Mouse (Mus musculus) heart, embryonic 12.5 days (tissue): ENCODE data around the gene Arhgap35. TPM values are rescaled to one million over a fixed set of nuclear protein-coding genes. Genes with fewer than 3 reads are reported as not detected.

Experiments
- ATAC-seq: fragments of 200-750 bp; cut with Nextera tagmentation; 2 replicates; pipeline ENCODE4 v1.8.0; 2017; ENCODE audit warnings: moderate TSS enrichment, moderate library complexity; ENCODE audit not compliant: insufficient number of reproducible peaks, low FRiP score
- H3K27ac ChIP-seq: fragments of 300-500 bp; sonication (generic); 2 replicates; pipeline ENCODE4 v1.5.1; 2016; ENCODE audit warnings: mild to moderate bottlenecking, moderate library complexity; ENCODE audit not compliant: poor library complexity, severe bottlenecking
- H3K27me3 ChIP-seq: fragments of 300-500 bp; sonication (generic); replicated peaks from 2 replicates; pipeline ENCODE4 v1.6.1; 2016; ENCODE audit warnings: mild to moderate bottlenecking, moderate library complexity
- H3K36me3 ChIP-seq: fragments of 300-500 bp; sonication (generic); 2 replicates; pipeline ENCODE4 v1.6.1; 2016; ENCODE audit warnings: mild to moderate bottlenecking, moderate library complexity
- H3K4me1 ChIP-seq: fragments of 300-500 bp; sonication (generic); replicated peaks from 2 replicates; pipeline ENCODE4 v1.6.1; 2016; ENCODE audit warnings: mild to moderate bottlenecking
- H3K4me2 ChIP-seq: fragments of 300-500 bp; sonication (generic); 2 replicates; pipeline ENCODE4 v1.6.1; 2016; ENCODE audit warnings: mild to moderate bottlenecking, moderate library complexity
- H3K4me3 ChIP-seq: fragments of 300-500 bp; sonication (generic); 2 replicates; pipeline ENCODE4 v1.5.1; 2016; ENCODE audit warnings: mild to moderate bottlenecking
- H3K9ac ChIP-seq: fragments of 300-500 bp; sonication (generic); 2 replicates; pipeline ENCODE4 v1.6.1; 2016; ENCODE audit warnings: mild to moderate bottlenecking, moderate library complexity
- H3K9me3 ChIP-seq: fragments of 300-500 bp; sonication (generic); replicated peaks from 2 replicates; pipeline ENCODE4 v1.6.1; 2016; ENCODE audit warnings: mild to moderate bottlenecking, moderate library complexity
- WGBS: fragments of 180-500 bp; shearing (Covaris S2); methylation state at CpG from one replicate; pipeline ENCODE4 v1.1.7; 2016; 5-methylcytosine and 5-hydroxymethylcytosine counted together
- polyA plus RNA-seq: library from polyadenylated mRNA; unstranded; fragments of >200 nt; fragmentation: Nextera tagmentation; extraction: Ambion mirVana; gene quantifications from 2 replicates; pipeline ENCODE4 v1.2.1, GENCODE M21; 2016

Arhgap35 gene
- polyA plus RNA-seq, 1 experiment from 2014 or later, result 20.3 TPM

DNA sequence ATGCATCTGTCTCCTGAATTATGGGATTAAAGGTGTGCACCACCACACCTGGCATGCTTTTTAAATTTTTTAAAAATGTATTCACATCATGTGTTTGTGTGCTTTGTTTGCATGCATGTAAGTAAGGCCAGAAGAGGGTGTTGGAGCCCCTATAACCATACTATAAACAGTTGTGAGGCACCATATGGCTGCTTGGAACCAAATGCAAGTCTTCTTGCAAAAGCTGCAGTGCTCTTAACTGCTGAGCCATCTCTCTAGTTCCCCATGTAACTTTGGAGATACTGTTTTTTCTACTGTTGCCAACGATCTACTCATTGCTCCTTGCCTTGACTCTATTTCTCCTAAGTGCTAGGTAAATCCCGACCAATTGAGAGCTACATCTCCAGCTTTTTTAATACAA is 95.5 kb downstream of the Arhgap35 start:
- H3K9ac ChIP-seq, result no peak overlapping the region
- no peaks in the 10 kb centered on the region for H3K9me3 ChIP-seq
- H3K36me3 ChIP-seq, result peaks cover 14% of the 10 kb centered on the region; the same call in 1 of the 2 replicates
- H3K4me2 ChIP-seq, result no peak overlapping the region
- peaks cover 30% of the 10 kb centered on the region for H3K4me1 ChIP-seq
- no peak overlapping the region for H3K27ac ChIP-seq
- H3K27me3 ChIP-seq, result no peaks in the 10 kb centered on the region
- ATAC-seq, result no peak
- 89% methylated on average over 2 of the region's 2 CpGs for WGBS
- H3K4me3 ChIP-seq, result no peak overlapping the region

DNA sequence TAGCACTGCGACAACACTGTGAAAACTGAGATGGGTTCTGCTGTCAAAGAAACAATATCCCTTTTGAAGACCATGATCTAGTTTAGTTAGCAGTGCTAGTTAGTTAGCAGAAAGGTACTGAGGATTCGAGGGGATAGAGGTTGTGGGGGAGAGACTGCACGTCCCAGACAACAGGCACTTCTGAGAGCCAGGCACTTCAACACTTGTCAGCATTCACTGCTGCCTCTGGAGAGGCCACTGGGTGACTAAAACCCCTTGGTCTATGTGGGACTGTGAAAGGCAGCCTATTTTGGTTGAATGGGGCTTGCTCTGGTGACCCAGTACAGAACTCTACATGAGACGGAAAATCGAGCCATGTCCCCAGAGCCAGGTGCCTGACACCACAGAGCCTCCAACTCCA is 97.6 kb downstream of the Arhgap35 start:
- no peaks in the 10 kb centered on the region for H3K27me3 ChIP-seq
- ATAC-seq, result 0 out of 2 replicates have a peak, but pooled peaks have one; percentile 6
- no peaks in the 10 kb centered on the region for H3K9me3 ChIP-seq
- WGBS, result 65% methylated on average over 5 of the region's 5 CpGs
- H3K36me3 ChIP-seq, result peaks cover 18% of the 10 kb centered on the region
- H3K4me3 ChIP-seq, result no peak overlapping the region
- H3K9ac ChIP-seq, result peak overlapping the region; percentile 28; the same call in 1 of the 2 replicates
- 0 out of 2 replicates have a peak overlapping the region, but pooled peaks have one; percentile 18 for H3K4me2 ChIP-seq
- peak overlapping the region; percentile 81 for H3K27ac ChIP-seq
- H3K4me1 ChIP-seq, result peaks cover 36% of the 10 kb centered on the region

DNA sequence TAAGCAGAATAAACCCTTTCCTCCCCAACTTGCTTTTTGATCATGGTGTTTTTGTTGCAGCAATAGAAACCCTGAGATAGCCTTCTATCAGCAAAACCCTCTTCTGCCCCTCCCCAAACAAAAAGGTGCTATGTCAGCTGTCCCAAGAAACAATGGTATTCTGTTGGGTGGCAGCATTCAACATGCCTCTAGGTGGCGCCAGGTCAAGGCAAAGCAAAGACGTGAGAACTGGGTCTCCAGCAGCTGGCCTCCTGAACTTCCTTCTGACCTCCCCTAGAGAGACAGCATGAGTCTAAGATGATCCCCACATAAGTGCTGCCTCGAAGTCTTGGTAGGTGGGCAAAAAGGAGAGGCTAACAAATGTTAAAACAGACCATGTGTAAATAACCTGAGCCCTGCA is 107.5 kb downstream of the Arhgap35 start:
- ATAC-seq, result no peak
- no peak overlapping the region for H3K27ac ChIP-seq
- H3K9me3 ChIP-seq, result no peaks in the 10 kb centered on the region
- 10% methylated on average over 3 of the region's 3 CpGs for WGBS
- H3K36me3 ChIP-seq, result peaks cover 74% of the 10 kb centered on the region
- no peaks in the 10 kb centered on the region for H3K27me3 ChIP-seq
- 0 out of 2 replicates have a peak, but pooled peaks cover 4% of the 10 kb centered on the region for H3K4me1 ChIP-seq
- H3K4me3 ChIP-seq, result no peak overlapping the region
- H3K4me2 ChIP-seq, result no peak overlapping the region
- no peak overlapping the region for H3K9ac ChIP-seq

DNA sequence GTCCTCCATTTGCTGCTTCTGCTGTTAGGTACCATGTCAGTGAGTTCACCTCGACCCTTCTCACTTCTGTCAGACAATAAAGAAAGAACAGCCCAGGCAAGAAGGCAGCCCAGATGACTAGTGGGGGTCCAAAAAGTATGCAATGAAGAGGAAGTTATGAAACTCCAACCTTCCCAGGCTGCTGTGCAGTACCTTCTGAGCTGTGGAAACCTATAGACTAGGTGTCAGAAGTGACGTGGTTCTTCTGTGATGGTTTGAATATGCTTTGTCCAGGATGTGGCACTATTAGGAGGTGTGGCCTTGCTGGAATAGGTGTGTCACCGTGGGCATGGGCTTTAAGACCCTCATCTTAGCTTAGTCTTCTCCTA is 109.6 kb downstream of the Arhgap35 start:
- H3K36me3 ChIP-seq, result peaks cover 71% of the 10 kb centered on the region
- H3K9me3 ChIP-seq, result no peaks in the 10 kb centered on the region
- no peak overlapping the region for H3K4me2 ChIP-seq
- ATAC-seq, result no peak
- no peak overlapping the region for H3K9ac ChIP-seq
- H3K4me1 ChIP-seq, result 0 out of 2 replicates have a peak, but pooled peaks cover 4% of the 10 kb centered on the region
- H3K27me3 ChIP-seq, result no peaks in the 10 kb centered on the region
- WGBS, result 85% methylated on average over 3 of the region's 3 CpGs
- no peak overlapping the region for H3K4me3 ChIP-seq
- H3K27ac ChIP-seq, result no peak overlapping the region

DNA sequence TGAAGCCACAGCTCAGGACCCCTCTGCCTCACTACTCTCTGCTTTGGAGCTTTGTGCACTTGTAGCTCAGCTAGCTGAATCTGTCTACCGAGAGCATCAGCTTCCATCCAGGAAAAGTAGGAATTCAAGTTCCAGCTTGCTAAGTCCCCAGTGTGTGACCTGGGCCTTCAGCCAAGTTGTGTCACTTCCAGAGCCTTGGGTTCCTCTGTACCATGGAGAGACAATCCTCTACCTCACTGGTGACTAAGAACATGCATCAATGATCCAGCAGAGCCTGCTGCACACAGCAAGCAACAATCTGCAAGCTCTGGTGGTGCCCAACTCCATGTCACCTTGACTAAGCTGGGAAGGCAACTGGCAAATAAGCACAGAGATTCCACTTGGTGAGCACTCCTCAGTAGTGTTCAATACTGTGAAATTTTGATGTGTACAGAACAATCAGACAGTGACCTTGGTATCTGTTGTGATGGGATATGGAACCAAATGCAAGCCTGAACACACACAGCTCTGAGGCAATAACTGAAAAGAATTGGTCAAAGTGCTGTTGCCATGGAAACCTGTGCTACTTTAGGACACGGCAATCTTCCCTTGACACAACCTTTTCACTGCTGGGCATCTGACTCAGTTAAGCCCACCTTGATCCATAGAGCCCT is 110.1 kb downstream of the Arhgap35 start:
- peaks cover 66% of the 10 kb centered on the region for H3K36me3 ChIP-seq
- 76% methylated on average over 2 of the region's 2 CpGs for WGBS
- H3K4me1 ChIP-seq, result 0 out of 2 replicates have a peak, but pooled peaks cover 4% of the 10 kb centered on the region
- no peak overlapping the region for H3K4me3 ChIP-seq
- H3K9ac ChIP-seq, result no peak overlapping the region
- H3K4me2 ChIP-seq, result no peak overlapping the region
- no peak for ATAC-seq
- H3K9me3 ChIP-seq, result no peaks in the 10 kb centered on the region
- no peaks in the 10 kb centered on the region for H3K27me3 ChIP-seq
- no peak overlapping the region for H3K27ac ChIP-seq

DNA sequence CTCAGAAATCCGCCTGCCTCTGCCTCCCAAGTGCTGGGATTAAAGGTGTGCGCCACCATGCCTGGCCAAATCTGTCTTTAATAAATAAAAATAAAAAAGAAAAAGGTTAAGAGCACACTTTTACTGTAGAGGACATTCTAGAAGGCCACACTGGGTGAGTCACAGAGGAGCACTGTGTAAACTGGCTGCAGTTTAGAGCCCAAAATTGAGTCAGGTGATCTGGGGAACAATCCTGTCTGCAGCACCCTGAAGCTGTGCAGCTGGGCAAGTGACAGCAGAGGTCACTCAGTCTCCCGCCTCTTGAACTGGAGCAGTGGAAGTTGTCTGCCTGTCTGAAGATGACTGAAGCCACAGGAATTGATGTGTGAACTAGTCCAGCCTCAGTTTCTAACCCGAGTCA is 113.2 kb downstream of the Arhgap35 start:
- H3K4me2 ChIP-seq, result no peak overlapping the region
- H3K27me3 ChIP-seq, result no peaks in the 10 kb centered on the region
- H3K9me3 ChIP-seq, result no peaks in the 10 kb centered on the region
- no peak for ATAC-seq
- peaks cover 79% of the 10 kb centered on the region for H3K36me3 ChIP-seq
- H3K27ac ChIP-seq, result no peak overlapping the region
- 70% methylated on average over 4 of the region's 4 CpGs for WGBS
- no peak overlapping the region for H3K9ac ChIP-seq
- no peaks in the 10 kb centered on the region for H3K4me1 ChIP-seq
- no peak overlapping the region for H3K4me3 ChIP-seq

DNA sequence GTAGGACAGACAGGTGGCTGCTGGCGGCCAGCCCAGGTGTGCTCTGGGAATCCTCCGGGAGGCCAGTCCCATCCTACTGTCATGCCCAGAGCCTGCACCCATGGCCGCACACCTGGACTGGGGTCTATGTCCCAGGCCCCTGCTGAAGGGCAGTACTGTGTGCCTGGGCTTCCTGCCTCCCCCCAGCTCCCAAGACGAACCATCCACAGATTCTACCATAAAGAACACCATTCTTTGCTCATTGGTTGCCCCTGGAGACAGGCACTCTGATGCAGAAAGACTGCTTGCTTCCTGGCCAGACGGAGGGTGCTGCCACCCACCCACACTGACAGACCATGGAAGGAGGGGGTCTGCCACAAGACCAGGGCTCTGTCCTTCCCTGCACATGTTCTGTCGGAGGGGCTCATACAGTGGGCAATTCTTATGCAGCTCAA is 115.1 kb downstream of the Arhgap35 start:
- H3K9ac ChIP-seq, result no peak overlapping the region
- ATAC-seq, result no peak

DNA sequence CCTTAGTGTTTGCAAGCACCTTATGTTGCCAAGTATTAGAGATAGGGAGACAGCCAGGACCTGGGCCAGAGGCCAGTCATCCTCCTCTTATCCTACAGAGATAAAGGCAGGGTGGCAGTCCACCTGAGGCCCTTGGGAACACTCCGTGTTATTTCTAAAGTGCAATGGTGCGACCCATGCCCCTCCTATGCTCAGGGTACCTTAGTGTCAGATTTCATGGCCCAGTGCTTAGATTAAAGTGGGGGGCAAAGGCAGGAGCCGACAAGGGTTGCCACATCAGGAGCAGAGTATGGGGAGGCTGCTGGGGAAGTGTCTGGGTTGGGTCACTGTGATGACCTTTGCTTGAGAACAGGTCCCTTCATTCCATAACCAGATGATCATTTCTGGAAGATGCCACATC is 118.5 kb downstream of the Arhgap35 start:
- H3K27ac ChIP-seq, result no peak overlapping the region
- peaks cover 48% of the 10 kb centered on the region for H3K36me3 ChIP-seq
- no peak overlapping the region for H3K4me2 ChIP-seq
- H3K4me3 ChIP-seq, result no peak overlapping the region
- H3K9ac ChIP-seq, result no peak overlapping the region
- H3K9me3 ChIP-seq, result no peaks in the 10 kb centered on the region
- H3K27me3 ChIP-seq, result no peaks in the 10 kb centered on the region
- ATAC-seq, result no peak
- H3K4me1 ChIP-seq, result no peaks in the 10 kb centered on the region
- 72% methylated on average over 3 of the region's 3 CpGs for WGBS

More for the DNA sequence above, 115.1 kb downstream of the Arhgap35 start:
- H3K9me3 ChIP-seq, result no peaks in the 10 kb centered on the region
- H3K4me2 ChIP-seq, result no peak overlapping the region
- 88% methylated on average over 6 of the region's 6 CpGs for WGBS
- H3K36me3 ChIP-seq, result peaks cover 78% of the 10 kb centered on the region
- H3K4me3 ChIP-seq, result no peak overlapping the region
- H3K27me3 ChIP-seq, result no peaks in the 10 kb centered on the region
- no peak overlapping the region for H3K27ac ChIP-seq
- no peaks in the 10 kb centered on the region for H3K4me1 ChIP-seq

DNA sequence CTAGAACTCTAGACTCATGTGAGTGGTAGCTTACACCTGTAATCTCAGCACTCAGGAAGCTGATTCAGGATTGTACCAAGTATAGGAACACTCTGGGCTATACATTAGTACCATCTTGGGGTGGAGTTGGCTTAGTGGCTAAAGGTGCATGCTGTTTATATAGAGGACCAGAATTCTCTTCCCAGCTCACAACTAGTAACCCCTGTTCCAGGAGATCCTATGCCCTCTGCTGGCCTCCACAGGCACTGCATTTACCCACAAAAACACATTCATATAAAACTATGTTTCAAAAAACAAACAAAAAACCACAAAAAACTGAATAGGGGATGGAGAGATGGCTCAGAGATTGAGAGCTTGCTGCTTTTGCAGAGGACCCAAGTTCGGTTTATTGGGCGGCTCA is 121.4 kb downstream of the Arhgap35 start:
- no peak overlapping the region for H3K27ac ChIP-seq
- H3K9ac ChIP-seq, result no peak overlapping the region
- H3K4me3 ChIP-seq, result no peak overlapping the region
- H3K27me3 ChIP-seq, result no peaks in the 10 kb centered on the region; the same call in 1 of the 2 replicates
- no peak overlapping the region for H3K4me2 ChIP-seq
- 34% methylated on average over 2 of the region's 2 CpGs for WGBS
- peaks cover 34% of the 10 kb centered on the region for H3K36me3 ChIP-seq
- H3K9me3 ChIP-seq, result no peaks in the 10 kb centered on the region
- ATAC-seq, result no peak
- H3K4me1 ChIP-seq, result no peaks in the 10 kb centered on the region

DNA sequence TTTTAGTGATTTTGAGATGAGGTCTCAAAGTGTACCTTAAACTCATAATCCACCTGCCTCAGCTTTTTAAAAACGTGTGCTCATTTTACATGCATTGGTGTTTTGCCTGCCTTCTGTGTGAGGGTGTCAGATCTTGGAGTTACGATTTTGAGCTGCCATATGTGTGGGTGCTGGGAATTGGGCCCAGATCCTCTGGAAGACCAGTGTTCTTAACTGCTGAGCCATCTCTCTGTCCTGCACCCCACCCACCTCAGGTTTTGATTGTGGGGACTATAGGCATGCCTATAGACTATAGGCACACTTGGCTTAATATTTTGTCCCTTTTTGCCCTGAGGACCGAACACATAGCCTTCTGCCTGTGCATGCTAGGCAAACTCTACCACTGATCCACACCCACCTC is 122.6 kb downstream of the Arhgap35 start:
- ATAC-seq, result no peak
- Histone ChIP-seq H3K36me3 (peaks cover 23% of the 10 kb centered on the region), H3K27me3 (no peaks in the 10 kb centered on the region; the same call in 1 of the 2 replicates), H3K4me3 (no peak overlapping the region), H3K4me1 (no peaks in the 10 kb centered on the region), H3K9ac (no peak overlapping the region), H3K9me3 (no peaks in the 10 kb centered on the region), H3K4me2 (no peak overlapping the region), H3K27ac (no peak overlapping the region)
- 60% methylated on average over 3 of the region's 3 CpGs for WGBS

DNA sequence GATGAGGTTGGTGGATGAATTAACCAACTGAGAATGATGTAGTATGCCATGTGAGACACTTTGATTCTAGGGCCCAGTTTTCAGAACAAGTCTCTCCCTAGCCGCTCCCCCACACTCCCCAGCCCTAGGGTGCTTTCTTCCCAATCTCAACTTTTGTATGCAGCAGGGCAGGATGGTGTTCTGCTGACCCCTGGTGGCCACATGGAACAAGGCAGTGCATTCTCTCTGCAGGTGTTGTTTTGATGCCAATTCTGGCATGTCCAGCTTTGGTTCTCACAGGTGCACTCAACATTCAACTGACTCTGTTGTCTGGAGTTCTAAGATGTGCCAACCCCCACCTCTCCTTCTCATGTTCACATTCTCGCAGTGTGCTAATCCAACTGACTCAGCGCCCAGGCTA is 123.0 kb downstream of the Arhgap35 start:
- H3K9ac ChIP-seq, result no peak overlapping the region
- 36% methylated on average over 3 of the region's 3 CpGs for WGBS
- no peak for ATAC-seq

DNA sequence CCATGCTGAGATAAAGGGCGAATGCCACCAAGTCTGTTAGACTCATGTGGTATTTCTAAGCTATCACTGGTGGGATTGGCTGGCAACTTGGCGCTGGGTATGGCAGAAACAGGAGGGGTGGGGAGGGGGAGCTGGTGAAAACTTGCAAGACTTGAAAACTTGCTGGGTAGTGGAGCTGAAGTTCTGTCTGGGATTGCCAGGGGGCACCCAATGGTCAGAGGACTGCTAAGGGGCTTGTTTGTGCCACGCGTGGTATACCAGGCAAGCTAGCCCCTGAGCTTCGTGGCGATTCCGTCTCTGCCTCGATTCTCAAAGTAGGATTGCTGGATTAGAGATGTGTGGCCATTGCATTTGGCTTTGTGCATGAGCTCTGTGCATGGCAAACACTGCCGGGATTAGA is 124.8 kb downstream of the Arhgap35 start:
- Histone ChIP-seq H3K9ac (no peak overlapping the region), H3K4me3 (no peak overlapping the region), H3K9me3 (no peaks in the 10 kb centered on the region), H3K27ac (no peak overlapping the region), H3K4me1 (no peaks in the 10 kb centered on the region), H3K4me2 (no peak overlapping the region), H3K27me3 (no peaks in the 10 kb centered on the region; the same call in none of the 2 replicates), H3K36me3 (peaks cover under 1% of the 10 kb centered on the region; the same call in 1 of the 2 replicates)
- 80% methylated on average over 9 of the region's 9 CpGs for WGBS
- ATAC-seq, result no peak

More for the DNA sequence above, 123.0 kb downstream of the Arhgap35 start:
- no peak overlapping the region for H3K4me2 ChIP-seq
- no peaks in the 10 kb centered on the region for H3K4me1 ChIP-seq
- no peak overlapping the region for H3K4me3 ChIP-seq
- H3K27ac ChIP-seq, result no peak overlapping the region
- H3K36me3 ChIP-seq, result peaks cover 18% of the 10 kb centered on the region
- no peaks in the 10 kb centered on the region; the same call in 1 of the 2 replicates for H3K27me3 ChIP-seq
- no peaks in the 10 kb centered on the region for H3K9me3 ChIP-seq
